Mouse (Mus musculus) liver, postnatal 0 days (tissue): Measurements from ENCODE around the gene Aqp2.

Experiments used
- CTCF ChIP-seq: sonication (generic); IDR thresholded peaks from 2 replicates; pipeline ENCODE4 v1.5.1; 2016; ENCODE audit warnings: antibody characterized with exemption, low read depth
- EP300 ChIP-seq: IDR thresholded peaks from 2 replicates; pipeline ENCODE4 v1.6.1; 2016; ENCODE audit warnings: antibody characterized with exemption, low read depth, mild to moderate bottlenecking

DNA sequence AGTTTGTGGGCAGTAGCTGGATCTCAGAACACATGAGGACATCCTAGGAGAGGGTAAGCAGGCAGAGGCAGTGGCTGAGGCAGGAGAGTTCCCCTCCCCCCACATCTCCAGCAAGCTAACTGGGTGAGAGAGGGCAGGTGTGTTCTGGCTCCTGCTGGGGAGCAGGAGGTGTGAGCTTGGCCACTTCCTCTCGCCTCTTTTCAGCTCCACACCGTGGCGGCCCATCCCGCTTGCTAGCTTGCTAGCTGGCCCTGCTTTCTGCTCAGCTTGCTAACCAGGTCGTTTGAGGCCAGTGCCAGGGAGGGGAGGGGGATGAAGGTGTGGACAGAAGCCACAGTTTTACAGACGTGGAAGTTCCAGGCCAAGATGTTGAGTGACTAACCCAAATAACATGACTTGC is 47.7 kb upstream of the Aqp2 start:
- TF ChIP-seq CTCF (no peak), EP300 (no peak)
